Mouse (Mus musculus) cerebellum, postnatal 25 days (tissue): ENCODE measurements around the gene Cel.
A peak's percentile ranks its signal among the peaks of the same experiment; 100 is the strongest.

Source experiments
- DNase-seq, 2 experiments: peaks; one replicate each; pipeline ENCODE4 v3.0.0; 2021; ENCODE audit warnings: mixed read lengths in 2 of 2

Gene Cel

DNA sequence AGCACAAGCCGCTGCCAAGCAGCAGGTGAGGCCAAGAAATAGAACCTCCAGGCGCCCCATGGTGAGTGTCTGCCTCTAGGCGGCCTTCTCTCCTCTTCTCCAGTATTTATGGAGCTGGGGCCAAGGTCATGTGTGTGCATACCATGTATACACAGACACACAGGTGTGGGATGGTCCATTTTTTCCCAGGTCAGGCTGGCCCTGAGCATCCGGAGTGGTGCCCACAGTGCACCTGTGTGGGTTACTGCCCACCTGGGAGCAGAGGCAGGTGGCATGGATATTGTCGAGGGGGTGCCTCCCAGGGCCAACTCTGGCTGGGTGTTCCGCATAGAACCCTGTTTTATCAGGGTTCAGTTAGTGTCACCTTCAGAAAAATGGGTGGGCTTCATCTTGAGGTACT, at the start of gene Cel:
Cel (minus strand) TSS at position 101 of the 400 bp plus-strand sequence.
- DNase-seq: peak in 1 of 2 experiments; percentile 40

DNA sequence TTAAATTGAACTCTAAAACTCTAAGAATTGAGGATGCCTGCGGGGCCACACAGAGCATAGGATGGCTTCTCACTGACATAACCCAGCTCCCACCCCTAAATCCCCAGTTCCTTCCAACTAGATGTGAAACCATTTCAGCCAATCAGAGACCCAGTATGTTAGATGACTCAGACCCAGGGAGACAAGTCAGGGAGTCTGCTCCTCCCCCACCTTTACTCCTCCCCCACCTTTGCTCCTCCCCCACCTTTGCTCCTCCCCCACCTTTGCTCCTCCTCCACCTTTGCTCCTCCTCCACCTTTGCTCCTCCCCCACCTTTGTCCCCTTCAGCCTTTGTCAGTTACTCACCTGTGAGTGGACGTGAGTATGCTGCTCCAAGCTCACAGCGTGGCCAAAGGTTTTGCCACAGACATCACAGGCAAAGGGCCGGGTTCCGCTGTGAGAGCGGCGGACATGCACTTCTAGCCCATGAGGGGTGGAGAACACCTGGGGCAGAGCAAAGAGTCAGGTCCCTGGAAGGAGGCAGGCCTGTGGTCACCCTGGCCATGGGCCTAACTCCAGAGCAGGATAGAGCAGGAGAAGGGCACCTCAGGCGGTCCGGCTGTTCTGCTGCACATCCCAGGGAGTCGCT, 49.3 kb upstream of the Cel start:
- no peak for DNase-seq

DNA sequence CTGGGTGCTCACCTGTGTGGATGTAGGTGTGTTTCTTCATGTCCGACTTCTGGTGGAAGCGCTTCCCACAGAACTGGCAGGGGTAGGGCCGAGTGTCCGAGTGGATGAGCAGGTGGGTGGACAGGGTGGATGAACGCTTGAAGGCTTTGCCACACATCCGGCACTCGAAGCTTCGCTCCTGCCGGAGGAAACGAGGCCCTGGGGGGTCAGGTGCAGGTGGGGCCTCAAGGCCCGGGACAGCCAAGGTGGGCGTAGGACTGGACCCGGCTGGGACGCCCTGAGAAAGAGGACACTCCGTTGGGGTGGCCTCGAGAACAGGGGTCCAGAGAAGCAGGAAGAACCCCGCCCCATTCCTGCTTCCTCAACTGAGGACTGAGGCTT, 48.2 kb upstream of the Cel start:
- DNase-seq: peak in 1 of 2 experiments; percentile 10

DNA sequence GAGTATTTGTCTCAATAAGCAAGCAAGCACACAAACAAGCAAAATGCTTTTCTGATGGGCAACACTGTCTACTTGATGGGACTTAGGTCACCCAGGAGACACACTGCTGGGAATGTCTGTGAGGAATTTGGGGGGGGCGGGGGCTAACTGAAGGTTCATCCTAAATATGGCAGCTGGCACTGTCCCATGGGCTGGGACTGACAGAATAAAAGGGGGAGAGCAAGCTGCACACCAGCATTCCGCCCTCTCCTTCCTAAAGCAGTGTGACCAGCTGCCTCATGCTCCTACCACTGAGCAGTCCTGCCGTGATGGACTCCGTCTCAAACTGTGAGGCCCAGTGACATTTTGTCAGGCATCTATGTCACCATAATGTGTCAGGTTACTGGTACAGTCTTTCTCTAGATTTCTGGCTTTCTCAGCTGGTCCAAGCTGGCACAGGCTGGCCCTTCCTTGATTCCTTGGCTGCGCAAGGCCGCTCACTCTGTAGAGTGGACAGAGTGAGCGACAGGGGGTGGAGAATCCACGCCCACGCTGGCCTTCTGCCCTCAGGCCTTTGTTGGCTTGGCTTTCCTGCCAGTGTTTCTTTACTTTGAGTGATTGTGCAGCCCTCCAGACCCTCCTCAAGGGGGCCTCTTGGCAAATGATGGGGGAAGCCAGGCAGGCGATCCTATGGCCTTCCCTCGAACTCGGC, 47.7 kb upstream of the Cel start:
- DNase-seq: peak; percentile 60 to 73

DNA sequence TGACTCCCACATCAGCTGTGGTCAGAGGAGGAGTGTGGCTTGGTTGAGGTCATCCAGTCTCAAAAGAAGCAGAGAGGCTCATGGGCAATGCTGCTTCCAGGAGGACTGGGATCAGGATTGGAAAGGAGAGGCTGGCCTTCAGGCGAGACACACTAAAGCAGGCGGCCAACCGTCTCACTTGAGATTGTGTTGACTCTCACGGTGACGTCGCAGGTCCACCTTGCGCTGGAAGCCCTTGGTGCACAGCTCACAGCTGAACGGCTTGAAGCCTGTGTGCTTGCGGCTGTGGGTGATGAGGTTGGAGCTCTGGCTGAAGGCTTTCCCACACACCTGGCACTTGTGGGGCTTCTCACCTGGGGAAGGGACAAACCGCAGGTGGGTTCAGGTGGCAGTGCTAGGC, 46.6 kb upstream of the Cel start:
- DNase-seq: no peak

DNA sequence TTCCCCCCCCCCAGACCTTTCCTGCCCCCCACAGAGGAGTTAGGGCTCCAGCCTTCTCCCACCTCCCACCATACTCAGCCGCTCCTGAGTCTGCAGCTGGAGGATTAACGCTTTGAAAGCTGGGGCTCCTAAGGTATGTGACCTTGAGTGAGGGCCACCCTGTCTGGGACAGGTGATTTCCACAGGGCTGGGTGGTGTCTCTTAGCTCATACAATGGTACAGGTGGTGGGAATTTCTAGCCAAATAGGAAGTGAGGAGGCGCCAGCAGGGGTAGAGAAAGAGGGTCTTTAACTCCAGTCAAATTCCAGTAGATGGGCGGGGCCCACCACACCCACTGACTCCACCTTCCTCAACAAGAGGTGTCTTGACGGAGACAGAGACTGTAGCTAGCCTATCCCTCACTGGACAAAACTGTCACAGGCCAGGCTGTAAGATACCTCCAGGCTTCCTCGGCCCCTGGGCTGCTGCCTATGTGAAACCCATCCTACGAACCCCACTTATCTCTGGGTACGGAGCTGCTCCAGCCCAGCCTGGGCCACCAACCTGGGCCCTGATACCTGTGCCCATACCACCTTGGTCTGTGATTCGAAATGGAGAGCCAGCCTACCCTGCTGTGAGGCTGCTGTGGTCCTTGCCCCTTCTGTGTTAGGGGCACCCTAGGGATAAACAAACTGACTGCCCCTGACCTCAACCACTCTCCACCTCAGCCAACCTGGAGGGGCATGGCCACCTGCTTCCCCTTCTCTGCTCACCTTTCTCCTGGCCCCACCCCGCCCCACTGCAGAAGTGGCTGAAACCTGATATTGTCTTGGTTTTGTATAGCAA, 44.4 kb upstream of the Cel start:
- DNase-seq: no peak

DNA sequence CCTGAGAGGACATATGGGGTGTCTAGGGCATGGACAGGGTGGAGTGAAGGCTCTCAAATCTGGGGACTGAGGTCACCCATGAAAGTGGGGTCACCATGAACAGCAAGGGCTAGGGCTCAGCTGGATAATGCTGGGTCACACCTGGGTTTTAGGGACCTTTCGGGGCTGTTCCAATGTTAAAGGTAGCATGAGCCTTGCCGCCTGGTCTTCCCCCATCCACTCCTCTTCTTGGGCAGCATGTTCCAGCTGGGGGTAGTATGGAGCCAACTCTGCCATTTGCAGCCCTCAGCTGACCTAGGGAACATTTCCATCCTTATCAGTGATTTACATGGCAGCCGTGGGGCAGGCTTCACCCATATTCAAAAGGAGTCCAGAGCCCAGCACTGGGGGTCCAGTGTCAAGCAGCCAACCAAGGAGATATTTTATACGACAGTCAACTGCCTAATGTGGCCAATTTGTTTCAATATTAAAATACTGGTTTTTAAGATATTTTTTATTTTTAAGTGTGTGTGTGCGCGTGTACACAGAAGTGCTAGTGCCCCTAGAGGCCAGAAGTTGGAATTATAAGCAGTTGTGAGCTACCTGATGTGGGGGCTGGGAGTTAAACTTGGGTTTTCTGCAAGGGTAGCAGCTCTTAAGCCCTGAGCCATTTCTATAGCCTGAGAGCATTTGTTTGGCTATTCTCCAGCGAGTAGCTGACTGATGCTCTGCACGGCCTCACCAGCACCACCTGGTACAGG, 43.6 kb upstream of the Cel start:
- DNase-seq: no peak

DNA sequence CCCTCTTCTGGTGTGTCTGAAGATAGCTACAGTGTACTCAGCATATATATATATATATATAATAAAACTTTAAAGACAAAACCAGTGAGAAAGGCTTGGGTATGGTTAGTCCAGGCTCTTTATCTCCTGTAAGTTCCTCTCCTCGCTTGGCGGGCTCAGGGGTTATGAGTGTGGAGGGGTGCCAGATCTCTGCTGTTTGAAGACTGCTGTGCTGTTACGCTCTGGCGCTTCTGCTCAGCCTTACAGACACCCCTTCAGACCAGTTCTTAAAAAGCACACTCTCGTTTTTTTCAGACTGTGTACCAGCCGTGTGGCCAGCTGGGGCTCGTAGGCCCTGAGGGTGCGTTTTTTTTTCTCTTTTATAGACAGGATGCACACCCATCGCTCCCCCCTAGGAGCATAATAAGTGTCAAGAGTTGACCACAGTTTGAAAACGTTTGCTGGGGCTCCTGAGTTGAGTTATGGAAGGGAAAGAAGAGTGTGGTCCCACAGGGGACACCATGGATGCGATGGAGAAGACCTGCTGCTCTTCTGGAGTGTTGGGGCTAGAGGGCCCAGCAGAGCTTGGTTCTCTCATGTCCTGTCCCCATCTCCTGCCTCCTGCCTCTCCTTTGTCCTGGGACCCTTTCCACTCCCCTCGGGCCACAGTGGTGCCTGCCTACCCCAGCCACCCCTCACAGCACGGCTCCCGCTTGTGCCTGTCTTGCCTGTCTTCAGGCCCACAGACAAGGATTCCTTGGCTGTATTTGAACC, 42.8 kb upstream of the Cel start:
- DNase-seq: no peak

DNA sequence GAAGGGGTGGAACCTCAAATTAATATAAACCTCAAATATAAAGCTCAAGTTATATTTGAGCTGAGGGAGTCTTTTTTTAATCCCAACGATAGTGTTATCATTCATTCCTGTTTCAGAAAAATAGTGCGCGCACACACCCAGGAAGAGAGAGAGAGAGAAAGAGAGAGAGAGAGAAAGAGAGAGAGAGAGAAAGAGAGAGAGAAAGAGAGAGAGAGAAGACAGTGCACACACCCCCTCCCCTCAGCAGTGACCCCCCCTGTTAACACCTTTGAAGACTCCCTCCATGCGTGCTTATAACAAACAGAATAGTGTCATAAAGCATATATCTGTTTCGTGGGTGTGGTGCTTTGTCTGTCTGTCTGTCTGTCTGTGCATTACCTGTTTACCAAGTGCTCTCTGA, 40.3 kb upstream of the Cel start:
- no peak for DNase-seq

DNA sequence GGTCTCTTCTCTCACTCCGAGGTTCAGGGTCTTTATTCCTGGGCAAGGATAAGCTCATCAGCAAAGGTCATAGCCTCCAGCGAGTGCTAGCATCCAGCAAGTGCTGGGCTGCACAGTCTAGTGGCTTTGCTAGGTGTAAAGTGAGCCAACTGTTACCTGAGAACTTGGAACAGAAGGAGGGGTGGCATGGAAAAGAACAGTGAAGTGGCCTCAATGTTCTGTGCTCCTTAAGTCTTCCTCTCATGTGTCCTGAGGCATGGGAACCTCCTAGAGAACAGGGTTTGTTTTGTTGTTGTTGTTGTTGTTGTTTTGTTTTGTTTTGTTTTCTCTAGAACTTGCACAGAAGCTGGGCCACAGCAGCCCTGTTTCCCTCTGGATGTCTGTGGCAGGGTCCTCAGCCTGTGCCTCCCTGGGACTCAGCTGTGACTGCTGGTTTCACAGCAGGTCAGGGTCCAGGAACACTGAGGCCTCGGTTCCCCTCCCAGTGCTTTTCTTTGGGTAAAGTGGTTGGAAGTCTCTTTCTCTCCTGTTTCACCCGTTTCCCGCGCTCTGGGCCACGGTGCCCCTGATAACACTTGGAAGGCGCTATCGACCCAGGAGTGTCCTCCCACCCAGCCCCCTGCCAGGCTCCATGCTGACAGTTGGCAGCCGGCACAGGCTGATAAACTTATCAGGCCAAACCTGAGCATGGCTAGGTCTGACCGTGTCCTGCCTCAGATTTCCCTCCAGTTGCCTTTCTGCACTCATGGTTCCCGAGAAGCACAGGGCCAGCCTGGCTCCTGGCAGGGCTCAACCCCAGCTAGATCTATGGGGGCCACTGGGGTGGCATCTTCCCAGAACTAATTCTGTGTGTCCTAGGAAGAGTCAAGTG, 38.8 kb upstream of the Cel start:
- DNase-seq: no peak

DNA sequence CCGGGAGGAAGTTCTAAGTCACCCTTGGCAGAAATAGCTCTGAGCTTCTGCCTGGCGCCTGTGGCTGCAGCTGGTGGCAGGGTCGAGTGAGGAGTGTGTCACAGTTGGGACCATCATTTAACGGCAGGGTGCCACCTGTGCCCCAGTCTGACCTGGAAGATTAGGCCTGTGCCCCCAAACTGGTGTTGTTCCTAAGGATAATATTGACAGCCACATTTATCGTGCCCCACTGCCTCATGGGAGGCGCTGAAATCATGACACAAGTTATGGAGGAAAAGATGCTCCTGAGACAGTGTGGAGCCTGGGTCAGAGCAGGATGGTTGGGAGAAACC, 36.3 kb upstream of the Cel start:
- DNase-seq: no peak

DNA sequence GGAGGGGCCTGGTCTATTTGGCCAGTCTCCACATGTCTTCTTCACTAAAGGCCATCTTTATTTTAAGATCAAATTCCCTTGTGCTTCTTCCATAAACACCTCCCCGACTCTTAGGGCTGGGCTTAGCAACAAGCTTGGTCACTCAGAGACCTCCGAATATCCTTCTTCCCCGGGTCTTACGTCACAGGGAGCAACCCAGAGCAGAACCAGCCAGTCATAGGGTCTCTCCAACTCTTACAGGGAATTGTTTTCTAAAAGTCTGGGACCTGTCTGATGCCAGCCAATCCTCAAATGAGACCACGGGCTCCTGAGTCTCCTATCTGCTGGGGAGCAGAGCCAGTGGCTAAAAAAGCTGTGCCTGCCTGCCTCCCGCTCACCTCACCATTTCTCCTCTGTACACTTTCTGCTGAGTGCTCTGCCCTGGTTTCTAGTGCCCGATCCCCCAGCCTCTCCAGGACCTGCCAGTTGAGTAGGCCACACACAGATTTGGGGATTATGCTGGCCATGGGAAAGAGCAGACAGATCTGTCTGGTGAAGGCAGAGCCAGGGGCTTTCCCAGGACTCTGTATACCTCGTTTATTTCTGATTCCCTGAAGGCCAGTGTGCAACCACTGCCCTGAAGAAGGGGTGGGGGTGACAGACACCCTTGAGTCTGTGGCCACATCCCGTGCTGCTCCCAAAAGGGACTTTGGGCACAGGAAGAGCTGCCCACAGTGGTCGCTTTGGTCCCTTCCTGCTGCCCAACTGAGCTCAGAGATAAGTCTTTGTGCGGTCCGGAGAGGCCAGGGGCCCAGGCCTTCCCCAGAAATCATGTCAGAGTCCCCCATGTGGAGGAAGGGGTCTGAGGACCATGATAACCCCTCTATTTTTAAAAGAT, 35.7 kb upstream of the Cel start:
- DNase-seq: no peak

DNA sequence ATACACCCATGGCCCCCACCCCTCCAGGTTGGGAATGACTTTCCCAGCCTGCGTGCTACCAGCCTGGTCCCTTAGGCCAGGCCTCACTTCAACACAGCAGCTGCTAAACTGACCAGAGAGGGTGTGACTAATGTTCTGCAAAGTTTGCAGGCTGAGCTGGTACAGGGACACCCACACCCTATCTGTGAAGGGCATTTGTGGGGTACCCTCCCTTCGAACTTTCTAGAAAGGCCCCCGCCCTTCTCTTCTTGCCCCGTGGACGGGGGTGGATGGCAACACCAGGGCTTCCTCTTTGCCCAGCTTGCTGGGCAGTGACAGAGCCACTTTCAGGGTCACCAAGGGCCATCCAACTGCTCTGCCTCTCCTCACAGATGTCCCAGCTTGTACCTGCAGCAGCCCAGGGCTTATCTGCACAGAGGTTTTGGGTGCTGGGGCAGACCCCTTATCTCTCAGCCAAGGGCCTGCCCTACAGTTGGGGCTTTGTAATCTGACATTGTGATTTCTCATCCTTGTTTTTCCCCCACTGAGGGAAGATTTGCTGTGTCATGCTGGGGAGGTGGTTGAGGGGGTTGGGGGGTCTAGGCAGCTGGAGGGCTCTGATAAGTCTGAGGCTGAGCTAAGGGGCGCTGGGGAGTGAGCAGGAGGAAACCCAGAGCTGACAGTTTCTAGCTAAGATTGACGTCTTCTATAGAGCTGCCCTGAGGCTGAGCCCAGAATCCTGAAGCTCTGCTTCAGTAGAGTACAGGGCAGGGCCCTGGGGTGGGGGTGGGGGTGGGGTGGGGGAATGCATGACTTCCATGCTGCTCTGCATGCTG, 34.7 kb upstream of the Cel start:
- DNase-seq: no peak

DNA sequence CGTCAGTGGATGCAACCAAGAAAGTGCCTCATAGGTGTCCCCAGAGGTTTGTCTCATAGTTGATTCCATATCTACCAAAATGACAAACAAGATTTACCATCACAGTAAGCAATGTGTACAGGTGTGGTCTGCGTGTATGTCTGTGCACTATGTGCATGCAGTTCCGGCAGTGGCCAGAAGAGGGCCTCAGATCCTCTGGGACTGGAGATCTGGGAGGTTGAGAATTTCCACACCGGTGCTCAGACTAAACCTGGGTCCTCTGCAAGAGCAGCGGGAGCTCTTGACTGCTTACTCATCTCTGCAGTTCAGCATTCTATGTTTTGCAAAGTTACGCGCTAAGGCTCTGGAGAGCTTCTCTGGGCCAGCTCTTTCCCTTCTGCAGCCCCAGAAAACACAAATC, 33.8 kb upstream of the Cel start:
- DNase-seq: no peak

DNA sequence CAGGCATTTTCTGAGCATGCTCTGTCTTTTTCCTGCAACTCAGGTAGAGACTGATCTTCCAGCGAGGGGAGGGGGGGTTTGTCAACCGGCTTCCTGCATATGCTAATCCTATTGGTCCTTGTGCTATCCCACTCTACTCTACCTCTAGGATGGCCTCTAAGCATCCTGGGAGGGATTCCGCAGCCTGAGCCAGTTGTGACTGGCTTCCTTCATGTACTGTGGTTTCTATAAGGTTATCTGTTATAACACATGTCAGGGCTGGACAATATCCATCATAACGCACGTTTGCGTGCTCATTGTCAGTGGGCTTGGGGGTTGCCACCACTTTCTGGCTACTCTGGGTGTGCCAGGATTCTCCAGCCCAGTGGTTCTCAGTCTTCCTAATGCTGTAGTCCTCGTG, 32.8 kb upstream of the Cel start:
- no peak for DNase-seq

DNA sequence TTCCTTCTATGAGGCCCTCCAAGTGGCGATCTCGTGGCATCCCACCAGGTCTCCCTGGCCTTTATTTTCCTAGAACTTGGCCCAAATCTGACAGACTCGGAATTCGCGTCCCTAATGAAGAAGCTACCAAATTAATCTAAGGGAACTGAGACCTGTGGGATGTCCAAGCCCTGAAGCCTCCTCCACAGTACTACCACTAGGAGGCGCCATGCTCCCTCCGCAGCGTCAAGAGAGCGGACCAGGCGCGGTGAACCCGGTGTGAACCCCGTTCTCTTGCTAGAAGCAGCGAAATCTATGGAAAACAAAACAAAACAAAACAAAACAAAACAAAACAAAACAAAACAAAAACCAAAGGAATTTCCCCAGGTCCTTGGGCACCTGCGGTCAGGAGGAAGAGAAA, 29.6 kb upstream of the Cel start:
- peak; percentile 68 to 83 for DNase-seq

DNA sequence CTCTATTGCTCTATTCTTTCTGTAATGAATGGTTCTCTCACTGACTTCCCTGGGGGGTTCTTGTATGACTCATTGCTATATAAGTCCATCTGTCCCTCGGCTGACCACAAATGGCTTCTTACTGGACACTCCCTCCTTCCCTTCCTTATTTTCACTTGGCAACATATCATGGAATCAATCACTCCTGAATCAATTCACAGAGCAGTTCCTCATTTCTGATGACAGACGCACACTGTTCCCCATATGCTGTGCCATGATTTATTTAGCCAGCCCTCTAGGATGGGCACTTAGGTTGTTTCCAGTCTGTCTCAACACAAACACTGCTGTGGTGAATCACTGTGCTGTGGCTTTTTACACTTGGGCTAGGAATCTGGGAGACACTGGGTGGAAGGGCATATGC, 28.3 kb upstream of the Cel start:
- no peak for DNase-seq

DNA sequence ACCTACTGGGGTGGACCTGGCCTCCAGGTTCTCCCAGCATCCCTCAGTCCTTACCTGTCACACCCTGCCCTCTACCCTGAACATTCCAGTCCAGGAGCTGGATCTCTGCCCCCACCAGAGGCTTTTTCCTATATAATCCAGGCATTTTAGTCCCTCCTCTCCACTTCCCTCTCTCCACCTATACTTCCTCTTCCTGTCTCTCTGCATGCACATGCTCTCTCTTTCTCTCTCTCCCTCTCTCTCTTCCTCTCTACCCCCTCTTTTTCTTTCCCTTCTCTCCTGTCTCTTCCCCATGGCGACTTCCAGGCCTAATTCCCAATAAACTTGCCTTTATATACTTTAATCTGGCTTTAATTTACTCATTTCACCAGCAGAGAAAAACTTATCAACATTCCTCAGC, 25.4 kb upstream of the Cel start:
- DNase-seq: no peak

DNA sequence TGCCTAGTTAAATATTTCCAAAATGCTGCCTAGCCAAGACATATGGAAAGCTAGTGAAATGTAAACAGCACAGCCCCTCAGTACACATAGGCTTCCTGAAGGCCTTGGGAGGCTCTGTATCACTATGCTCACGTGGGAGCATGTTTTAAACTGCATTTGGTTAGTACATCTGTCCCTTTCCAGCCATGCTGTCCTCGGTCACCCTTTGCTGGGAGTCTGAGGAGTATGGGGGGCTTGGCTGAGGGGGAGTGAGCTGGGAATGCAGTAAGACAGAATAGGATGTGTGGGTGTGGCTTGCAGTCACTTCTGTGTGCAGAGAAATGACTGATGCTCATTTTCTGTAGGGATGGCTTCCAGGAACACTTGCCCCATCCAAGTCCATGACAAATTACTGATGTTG, 22.5 kb upstream of the Cel start:
- DNase-seq: no peak
